In genomic region chr19:55876501-55876900, GRCm38 (mm10) we compare ENCODE assay signal across 9 mouse cellular contexts.
DNase-seq lines count a peak whose midpoint lies in the region; ATAC-seq lines count a peak whose summit lies in the region.
"Had no signal": no experiment of that assay in that cellular context is flagged by ENCODE, and none has a peak within 500 bp of the region (broad histone marks: within the 10 kb centered on the region; RNA-seq: fewer than 3 reads in every experiment).

No protein-coding gene starts in this region.

- H3K27me3 ChIP-seq in stomach, embryonic 16.5 days (ENCODE audit: control insufficient read depth, insufficient read depth, low read length) = no peaks in the 10 kb centered on the region

- WGBS in stomach, embryonic 16.5 days = 39% methylated on average over 3 of the region's 3 CpGs

- no peaks in the 10 kb centered on the region for H3K9me3 ChIP-seq in stomach, embryonic 16.5 days (replicated peaks; ENCODE audit: control insufficient read depth, low read length)

- 0 out of 2 replicates have a peak, but pooled peaks cover 2% of the 10 kb centered on the region for H3K36me3 ChIP-seq in stomach, embryonic 16.5 days (ENCODE audit: control insufficient read depth, insufficient read depth, low read length)

- H3K4me3 ChIP-seq in stomach, embryonic 16.5 days (replicated peaks; ENCODE audit: low read length) = no peak overlapping the region
- H3K4me3 ChIP-seq: left cerebral cortex, adult 2 months had no signal

- ATAC-seq in stomach, embryonic 16.5 days (ENCODE audit: insufficient read depth, low FRiP score) = peak; percentile 20; the same call in 1 of the 2 replicates
- ATAC-seq in megakaryocyte-erythroid progenitor cell, adult 5-6 weeks (replicated peaks; ENCODE audit: low FRiP score, low TSS enrichment, poor library complexity, severe bottlenecking) = no peak

- peak; percentile 34 for DNase-seq in adrenal gland, postnatal 10 days
- DNase-seq in adrenal gland, adult 18-20 months (ENCODE audit: low spot score in 2 of 2) = no peak
- DNase-seq in ovary, postnatal 36 days (ENCODE audit: low spot score) = peak; percentile 21
- DNase-seq in ovary, postnatal 14 days (ENCODE audit: low spot score) = no peak
- peak; percentile 50 to 76 for DNase-seq in kidney, postnatal 36 days
- no peak for DNase-seq in thymus, postnatal 0 days (ENCODE audit: low spot score)

- H3K9ac ChIP-seq in stomach, embryonic 16.5 days (ENCODE audit: low read length) = no peak overlapping the region

- peaks cover 33% of the 10 kb centered on the region for H3K4me1 ChIP-seq in stomach, embryonic 16.5 days (ENCODE audit: control insufficient read depth, insufficient read depth, low read length)

- no peak overlapping the region for H3K4me2 ChIP-seq in stomach, embryonic 16.5 days (ENCODE audit: low read depth, low read length)

- H3K27ac ChIP-seq in stomach, embryonic 16.5 days (ENCODE audit: low read length) = peak overlapping the region; percentile 72
- H3K27ac ChIP-seq: left cerebral cortex, adult 2 months had no signal

Comparison
In these comparisons a context has a peak if more than half of its experiments do, and no peak if none do; other contexts are left out.
1. DNase-seq: peak in adrenal gland, postnatal 10 days (single experiment), ovary, postnatal 36 days (single experiment) and kidney, postnatal 36 days (2 of 2); none in adrenal gland, adult 18-20 months (0 of 2), ovary, postnatal 14 days (single experiment) and thymus, postnatal 0 days (single experiment).